Mouse (Mus musculus): ENCODE data around the gene Slc7a4.

DNA sequence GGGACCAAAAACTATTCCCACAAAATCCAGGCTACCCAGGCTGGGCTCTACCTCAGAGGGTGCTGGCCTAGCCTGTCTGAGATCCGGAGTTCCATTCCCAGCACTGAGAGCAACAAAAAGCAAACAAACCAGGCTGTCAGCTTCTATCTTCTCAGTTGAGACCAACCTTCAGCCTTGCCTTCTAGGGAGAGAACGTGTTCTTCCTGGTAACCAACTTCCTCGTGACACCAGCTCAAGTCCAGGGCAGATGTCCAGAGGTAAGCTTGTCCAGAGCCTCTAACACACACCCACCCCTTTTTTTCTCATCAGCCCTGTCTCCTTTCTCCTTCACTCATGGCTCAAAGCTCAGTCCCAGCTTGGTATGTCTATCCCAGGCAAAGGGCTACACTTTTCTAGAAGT is 18.2 kb downstream of the Slc7a4 start:
- TF ChIP-seq CTCF (IDR thresholded peaks at IDR 0.05; ENCODE audit: low read depth, low read length) = no peak
- TF ChIP-seq TAL1 (conservative IDR thresholded peaks at IDR 0.05; ENCODE audit: low read depth, low read length) = no peak
- no peak for TF ChIP-seq GATA2 (IDR thresholded peaks at IDR 0.05; ENCODE audit: borderline replicate concordance, low read depth, low read length)
- no peak for TF ChIP-seq GATA1 (IDR thresholded peaks at IDR 0.05; ENCODE audit: borderline replicate concordance, low read length)
